Mouse (Mus musculus) intestine, embryonic 16.5 days (tissue): Measurements from ENCODE around the gene Tmem110. TPM values are rescaled to one million over a fixed set of nuclear protein-coding genes. Genes with fewer than 3 reads are reported as not detected.

ENCODE experiments used
- ATAC-seq: fragments of 200-750 bp; cut with Nextera tagmentation; 2 replicates; pipeline ENCODE4 v1.8.0; 2017; ENCODE audit warnings: moderate TSS enrichment, moderate library complexity
- H3K27ac ChIP-seq: fragments of 300-500 bp; sonication (generic); 2 replicates; pipeline ENCODE4 v1.5.1; 2014; ENCODE audit warnings: mild to moderate bottlenecking, low read length
- H3K27me3 ChIP-seq: fragments of 300-500 bp; sonication (generic); replicated peaks from 2 replicates; pipeline ENCODE4 v1.6.1; 2014; ENCODE audit warnings: low read length, control low read depth, mixed read lengths; ENCODE audit not compliant: control insufficient read depth, insufficient read depth
- H3K36me3 ChIP-seq: fragments of 300-500 bp; sonication (generic); 2 replicates; pipeline ENCODE4 v1.6.1; 2014; ENCODE audit warnings: low read length, control low read depth; ENCODE audit not compliant: control insufficient read depth, insufficient read depth
- H3K4me1 ChIP-seq: fragments of 300-500 bp; sonication (generic); 2 replicates; pipeline ENCODE4 v1.6.1; 2014; ENCODE audit warnings: low read length, control low read depth, mixed read lengths; ENCODE audit not compliant: control insufficient read depth, insufficient read depth
- H3K4me2 ChIP-seq: fragments of 300-500 bp; sonication (generic); 2 replicates; pipeline ENCODE4 v1.6.1; 2014; ENCODE audit warnings: low read depth, low read length, control low read depth
- H3K4me3 ChIP-seq: fragments of 300-500 bp; sonication (generic); 2 replicates; pipeline ENCODE4 v1.5.1; 2014; ENCODE audit warnings: mild to moderate bottlenecking, low read length
- H3K9ac ChIP-seq: fragments of 300-500 bp; sonication (generic); 2 replicates; pipeline ENCODE4 v1.6.1; 2014; ENCODE audit warnings: low read depth, low read length
- H3K9me3 ChIP-seq: fragments of 300-500 bp; sonication (generic); 2 replicates; pipeline ENCODE4 v1.6.1; 2016; ENCODE audit warnings: low read length, control low read depth; ENCODE audit not compliant: control insufficient read depth
- WGBS: fragments of 180-500 bp; shearing (Covaris S2); extraction: QIAGEN DNeasy Blood & Tissue Kit; methylation state at CpG from one replicate; pipeline ENCODE4 v1.1.7; 2014; 5-methylcytosine and 5-hydroxymethylcytosine counted together
- polyA plus RNA-seq: library from polyadenylated mRNA; unstranded; fragments of >200 nt; fragmentation: Nextera tagmentation; extraction: Ambion mirVana; gene quantifications from 2 replicates; pipeline ENCODE4 v1.2.1, GENCODE M21; 2015

The Tmem110 gene
- polyA plus RNA-seq, 1 experiment from 2014 or later: 18.6 TPM

DNA sequence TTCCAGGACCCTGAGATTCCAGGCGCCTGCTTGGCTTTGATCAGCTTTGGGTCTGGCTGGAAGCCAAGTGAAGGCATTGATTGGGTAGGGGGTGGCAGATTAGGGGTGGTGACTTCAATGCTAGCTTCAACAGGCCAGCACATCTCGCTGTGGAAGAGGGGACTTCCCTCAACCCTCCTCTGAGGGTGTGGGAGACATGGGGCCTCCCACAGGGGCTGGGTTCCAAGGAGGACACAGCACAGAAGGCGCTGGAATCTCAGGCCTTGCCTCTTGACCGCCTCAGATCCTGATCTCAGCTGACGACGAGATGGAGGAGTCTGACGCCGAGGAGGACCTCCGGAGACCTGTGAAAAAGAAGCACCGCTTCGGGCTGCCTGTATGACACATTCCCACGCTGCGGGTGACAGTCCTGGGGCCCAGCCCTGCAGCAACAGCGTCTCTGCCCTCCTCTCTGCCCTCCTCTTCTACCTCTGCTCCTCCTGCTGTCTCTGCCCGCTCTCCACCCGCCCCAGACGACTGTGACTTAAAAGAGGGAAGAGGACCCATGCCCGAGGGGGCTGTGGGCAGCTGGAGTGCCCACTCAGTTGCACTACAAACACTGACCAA is 48.8 kb downstream of the Tmem110 start:
- WGBS: 76% methylated on average over 18 of the region's 18 CpGs
- no peak for ATAC-seq

DNA sequence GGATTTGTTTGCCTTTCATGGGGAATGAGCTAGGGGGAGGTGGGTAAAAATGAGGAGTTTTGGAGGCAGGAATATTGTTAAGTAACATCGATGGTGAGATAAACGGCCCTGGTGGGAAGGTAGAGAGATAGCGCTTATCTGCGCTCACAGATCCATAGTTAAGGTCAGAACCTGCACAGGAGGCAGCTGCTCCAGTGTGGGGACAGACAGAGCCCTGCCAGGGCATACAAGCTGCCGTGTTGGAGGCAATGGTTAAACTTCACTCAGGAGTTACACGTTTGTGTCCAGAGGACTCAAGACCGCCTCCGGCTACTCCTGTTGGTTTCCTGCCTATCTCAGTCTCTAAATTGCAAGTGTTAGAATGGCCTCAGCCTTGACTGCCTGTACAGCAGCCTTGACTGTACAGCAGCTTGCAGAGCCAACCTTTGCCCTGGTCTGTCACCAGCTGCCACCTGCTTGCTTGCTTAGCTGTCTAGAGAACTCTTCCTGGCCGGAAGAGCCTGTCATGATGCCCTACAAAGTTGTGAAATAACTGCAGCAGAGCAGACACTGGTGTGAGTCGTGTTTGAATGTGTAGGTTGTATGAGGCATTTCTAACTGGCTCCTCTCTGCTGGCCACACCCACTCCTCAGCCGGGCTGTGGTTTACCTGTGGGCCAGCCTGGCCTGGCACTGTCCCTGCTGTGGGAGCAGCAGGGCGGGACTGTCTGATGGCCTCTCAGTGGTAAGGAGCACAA is 49.9 kb downstream of the Tmem110 start:
- H3K9me3 ChIP-seq: no peaks in the 10 kb centered on the region
- H3K4me1 ChIP-seq: peaks cover 29% of the 10 kb centered on the region
- H3K27ac ChIP-seq: peak overlapping the region; percentile 83
- no peaks in the 10 kb centered on the region for H3K27me3 ChIP-seq
- no peak overlapping the region for H3K4me2 ChIP-seq
- H3K4me3 ChIP-seq: no peak overlapping the region
- peak; percentile 90 for ATAC-seq
- no peaks in the 10 kb centered on the region for H3K36me3 ChIP-seq
- WGBS: 61% methylated on average over 12 of the region's 12 CpGs
- H3K9ac ChIP-seq: peak overlapping the region; percentile 26; the same call in 1 of the 2 replicates

More for the DNA sequence above, 48.8 kb downstream of the Tmem110 start:
- no peaks in the 10 kb centered on the region for H3K9me3 ChIP-seq
- no peak overlapping the region for H3K27ac ChIP-seq
- peaks cover 29% of the 10 kb centered on the region for H3K4me1 ChIP-seq
- H3K4me3 ChIP-seq: no peak overlapping the region
- H3K36me3 ChIP-seq: no peaks in the 10 kb centered on the region
- no peak overlapping the region for H3K4me2 ChIP-seq
- no peak overlapping the region for H3K9ac ChIP-seq
- no peaks in the 10 kb centered on the region for H3K27me3 ChIP-seq

- H3K9me3 ChIP-seq: no peaks in the 10 kb centered on the region
- H3K4me1 ChIP-seq: peaks cover 25% of the 10 kb centered on the region
- WGBS: 85% methylated on average over 9 of the region's 9 CpGs
- peak overlapping the region; percentile 83 for H3K27ac ChIP-seq
- ATAC-seq: no peak; the same call in 1 of the 2 replicates
- no peak overlapping the region for H3K4me3 ChIP-seq
- no peaks in the 10 kb centered on the region for H3K27me3 ChIP-seq
- H3K9ac ChIP-seq: peak overlapping the region; percentile 26; the same call in 1 of the 2 replicates
- H3K36me3 ChIP-seq: no peaks in the 10 kb centered on the region
- no peak overlapping the region for H3K4me2 ChIP-seq
Observed at GRCm38 (mm10) chr14:30875955-30876354, 50.6 kb downstream of the Tmem110 start.

DNA sequence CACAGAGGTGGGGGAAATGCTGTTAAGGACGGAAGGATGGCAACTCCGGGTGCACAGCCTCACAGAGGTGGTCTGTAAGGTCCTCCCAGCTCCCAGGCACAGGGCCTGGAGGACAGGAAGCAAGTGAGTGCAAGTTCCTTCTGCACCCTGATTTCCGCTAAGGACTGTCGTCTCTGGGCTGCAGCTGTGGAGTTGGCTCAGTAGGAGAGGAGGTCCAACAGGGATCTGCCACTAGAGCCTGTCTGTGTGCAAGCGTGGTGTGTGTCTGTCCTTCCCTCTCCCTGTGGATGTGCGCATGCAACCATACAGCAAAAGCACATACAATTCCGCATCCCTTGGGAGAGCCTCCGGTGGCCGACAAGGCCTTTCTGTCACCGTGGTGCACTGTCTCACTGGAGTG is 51.1 kb downstream of the Tmem110 start:
- Histone ChIP-seq H3K4me3 (no peak overlapping the region), H3K4me1 (peaks cover 25% of the 10 kb centered on the region), H3K9me3 (no peaks in the 10 kb centered on the region), H3K27ac (no peak overlapping the region), H3K27me3 (no peaks in the 10 kb centered on the region), H3K9ac (no peak overlapping the region), H3K36me3 (no peaks in the 10 kb centered on the region), H3K4me2 (no peak overlapping the region)
- ATAC-seq: no peak
- 86% methylated on average over 10 of the region's 10 CpGs for WGBS

GRCm38 (mm10) chr14:30877827-30878226 is 52.4 kb downstream of the Tmem110 start:
- ATAC-seq: no peak
- Histone ChIP-seq H3K36me3 (no peaks in the 10 kb centered on the region), H3K4me1 (peaks cover 25% of the 10 kb centered on the region), H3K9me3 (no peaks in the 10 kb centered on the region), H3K9ac (no peak overlapping the region), H3K27me3 (no peaks in the 10 kb centered on the region), H3K4me2 (no peak overlapping the region), H3K27ac (no peak overlapping the region), H3K4me3 (no peak overlapping the region)
- WGBS: 95% methylated on average over 3 of the region's 3 CpGs

- 40% methylated on average over 11 of the region's 11 CpGs for WGBS
- ATAC-seq: no peak
- H3K4me1 ChIP-seq: peaks cover 21% of the 10 kb centered on the region
- H3K4me3 ChIP-seq: no peak within 1 kb of the TSS
- H3K27ac ChIP-seq: peak within 1 kb of the TSS; percentile 75
- no peaks in the 10 kb centered on the region for H3K27me3 ChIP-seq
- peak within 1 kb of the TSS; percentile 22; the same call in 1 of the 2 replicates for H3K9ac ChIP-seq
- no peaks in the 10 kb centered on the region for H3K36me3 ChIP-seq
- H3K9me3 ChIP-seq: no peaks in the 10 kb centered on the region
- peak within 1 kb of the TSS; percentile 11; the same call in 1 of the 2 replicates for H3K4me2 ChIP-seq
Observed at GRCm38 (mm10) chr14:30878958-30879571, 53.7 kb downstream of the Tmem110 start, which contains the start of gene Mustn1. TSS of gene Mustn1 (plus strand) at chr14:30879200.

- Histone ChIP-seq H3K27me3 (no peaks in the 10 kb centered on the region), H3K9ac (peak overlapping the region; percentile 22; the same call in 1 of the 2 replicates), H3K27ac (peak overlapping the region; percentile 75; the same call in 1 of the 2 replicates), H3K4me3 (no peak overlapping the region), H3K9me3 (no peaks in the 10 kb centered on the region), H3K36me3 (no peaks in the 10 kb centered on the region), H3K4me2 (peak overlapping the region; percentile 11; the same call in 1 of the 2 replicates), H3K4me1 (peaks cover 19% of the 10 kb centered on the region)
- ATAC-seq: peak; percentile 43
- WGBS: 60% methylated on average over 9 of the region's 9 CpGs
Observed at GRCm38 (mm10) chr14:30879794-30880193, 54.4 kb downstream of the Tmem110 start.

DNA sequence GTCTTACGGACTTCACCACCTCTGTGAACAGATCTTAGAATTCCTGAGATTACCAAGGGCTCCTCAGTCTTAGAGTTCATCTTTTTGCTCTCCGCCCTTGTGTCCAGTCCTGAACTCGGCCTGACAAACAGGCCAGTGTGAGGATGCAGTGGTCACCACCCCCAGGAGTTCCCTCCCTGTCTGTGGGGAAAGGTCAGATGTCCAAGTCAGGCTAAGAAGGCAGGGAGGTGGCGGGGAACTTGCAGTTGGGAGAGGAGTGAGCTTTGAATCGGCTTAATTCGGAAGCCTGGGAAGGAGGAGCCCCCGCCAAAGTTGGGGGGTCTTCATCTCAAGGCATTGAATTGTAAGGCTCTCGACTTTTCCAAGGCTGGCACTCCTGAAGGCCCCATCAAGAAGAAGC is 54.9 kb downstream of the Tmem110 start:
- ATAC-seq: no peak
- no peak overlapping the region for H3K4me3 ChIP-seq
- H3K36me3 ChIP-seq: no peaks in the 10 kb centered on the region
- no peak overlapping the region for H3K27ac ChIP-seq
- no peaks in the 10 kb centered on the region for H3K27me3 ChIP-seq
- no peak overlapping the region for H3K9ac ChIP-seq
- no peaks in the 10 kb centered on the region for H3K9me3 ChIP-seq
- H3K4me2 ChIP-seq: peak overlapping the region; percentile 11; the same call in 1 of the 2 replicates
- 66% methylated on average over 8 of the region's 8 CpGs for WGBS
- peaks cover 19% of the 10 kb centered on the region for H3K4me1 ChIP-seq
